Mouse (Mus musculus) layer of hippocampus, adult 18-20 months (tissue): ENCODE measurements around the gene Timp2. TPM values are rescaled to one million over a fixed set of nuclear protein-coding genes. Genes with fewer than 3 reads are reported as not detected.

ENCODE experiments used
- DNase-seq, 2 experiments: peaks; one replicate each; pipeline ENCODE4 v3.0.0; 2022; ENCODE audit warnings: low spot score in 2 of 2
- total RNA-seq, 2 experiments: library from RNA; stranded (reverse); gene quantifications; 2 replicates each; pipeline ENCODE4 v1.2.3; 2021

Timp2 gene
- total RNA-seq, 2 experiments from 2014 or later: 201 to 256 TPM

GRCm38 (mm10) chr11:118253447-118254158, 101.9 kb downstream of the Timp2 start:
- DNase-seq: no peak

Other genes with a start within 250 kb of the Timp2 start
- gene Dnah17, start 225.1 kb downstream of the Timp2 start, total RNA-seq: under 1 TPM in 1 of 2 experiments, not detected in 1; 0.02 TPM
- gene Cyth1, start 107.1 kb downstream of the Timp2 start, total RNA-seq: 10 to 100 TPM; 88.0 to 91.7 TPM
- gene Usp36, start 65.5 kb downstream of the Timp2 start, total RNA-seq: 10 to 100 TPM; 25.7 to 28.3 TPM
- 1 to 10 TPM in 1 of 2 experiments, under 1 TPM in 1; 0.61 to 1.2 TPM for gene Cep295nl, start 13.2 kb downstream of the Timp2 start, total RNA-seq
- gene Lgals3bp, start 46.4 kb upstream of the Timp2 start, total RNA-seq: 10 to 100 TPM; 18.3 to 18.8 TPM
- 10 to 100 TPM; 41.4 to 44.8 TPM for gene Cant1, start 63.3 kb upstream of the Timp2 start, total RNA-seq
- 1 to 10 TPM; 2.0 to 2.9 TPM for gene C1qtnf1, start 72.5 kb upstream of the Timp2 start, total RNA-seq
- gene Engase, start 121.1 kb upstream of the Timp2 start, total RNA-seq: 10 to 100 TPM; 11.8 to 16.2 TPM